32 mouse cellular contexts compared by ENCODE assay signal in genomic region chr16:56079419-56079818, GRCm38 (mm10).
"Had no signal": no experiment of that assay in that cellular context is flagged by ENCODE, and none has a peak within 500 bp of the region (broad histone marks: within the 10 kb centered on the region; RNA-seq: fewer than 3 reads in every experiment).

No protein-coding gene starts in this region.

- H3K9ac ChIP-seq: limb, embryonic 12.5 days; limb, embryonic 13.5 days; limb, embryonic 15.5 days; liver, embryonic 12.5 days; liver, embryonic 13.5 days; liver, embryonic 14.5 days; liver, embryonic 15.5 days; liver, postnatal 0 days; lung, embryonic 14.5 days; lung, embryonic 15.5 days; midbrain, embryonic 12.5 days; midbrain, embryonic 13.5 days; midbrain, embryonic 15.5 days; neural tube, embryonic 12.5 days had no signal

- DNase-seq: left cerebral cortex, postnatal 4 days; liver; liver, embryonic 13.5 days; liver, postnatal 0 days; lung, adult 18-20 months; lung, adult 2 months; lung, embryonic 14.5 days; lung, postnatal 10 days; lung, postnatal 14 days; lung, postnatal 36 days; lung, postnatal 4 days; midbrain, embryonic 14.5 days had no signal

- H3K4me2 ChIP-seq: limb, embryonic 12.5 days; limb, embryonic 13.5 days; limb, embryonic 15.5 days; liver, embryonic 11.5 days; liver, embryonic 12.5 days; liver, embryonic 13.5 days; liver, embryonic 15.5 days; lung, embryonic 14.5 days; lung, embryonic 15.5 days; midbrain, embryonic 11.5 days; midbrain, embryonic 12.5 days; midbrain, embryonic 13.5 days; midbrain, embryonic 15.5 days; neural tube, embryonic 12.5 days had no signal

- H3K36me3 ChIP-seq: lung, embryonic 15.5 days; midbrain, embryonic 12.5 days; midbrain, embryonic 15.5 days had no signal

- H3K9me3 ChIP-seq: limb, embryonic 10.5 days; limb, embryonic 12.5 days; limb, embryonic 13.5 days; limb, embryonic 15.5 days; liver, embryonic 12.5 days; liver, embryonic 13.5 days; liver, embryonic 15.5 days; lung, embryonic 15.5 days; megakaryocyte, embryonic 14.5 days; midbrain, embryonic 10.5 days; midbrain, embryonic 12.5 days; midbrain, embryonic 13.5 days; midbrain, embryonic 15.5 days; neural tube, embryonic 12.5 days had no signal

- H3K4me1 ChIP-seq: limb, embryonic 12.5 days had no signal

- ATAC-seq: liver, embryonic 12.5 days; liver, postnatal 0 days; lung, postnatal 0 days; midbrain, embryonic 13.5 days; midbrain, embryonic 15.5 days; midbrain, embryonic 16.5 days had no signal

- H3K27ac ChIP-seq: limb, embryonic 10.5 days; limb, embryonic 12.5 days; limb, embryonic 13.5 days; limb, embryonic 15.5 days; liver, embryonic 12.5 days; liver, embryonic 13.5 days; liver, embryonic 14.5 days; liver, embryonic 15.5 days; lung, embryonic 15.5 days; macrophage; midbrain, embryonic 10.5 days; midbrain, embryonic 12.5 days; midbrain, embryonic 13.5 days; midbrain, embryonic 15.5 days; neural tube, embryonic 12.5 days had no signal

- H3K27me3 ChIP-seq: limb, embryonic 12.5 days; limb, embryonic 13.5 days; limb, embryonic 15.5 days; liver, embryonic 12.5 days; liver, embryonic 13.5 days; liver, embryonic 15.5 days; lung, embryonic 15.5 days; megakaryocyte, embryonic 14.5 days; midbrain, embryonic 12.5 days; midbrain, embryonic 13.5 days; midbrain, embryonic 15.5 days; neural tube, embryonic 12.5 days had no signal

- H3K4me3 ChIP-seq: limb, embryonic 10.5 days; limb, embryonic 12.5 days; limb, embryonic 13.5 days; limb, embryonic 15.5 days; liver, embryonic 12.5 days; liver, embryonic 13.5 days; liver, embryonic 15.5 days; lung, embryonic 15.5 days; megakaryocyte, embryonic 14.5 days; midbrain, embryonic 10.5 days; midbrain, embryonic 12.5 days; midbrain, embryonic 13.5 days; midbrain, embryonic 15.5 days; myocyte; neural tube, embryonic 12.5 days had no signal
